Mouse (Mus musculus) neural tube, embryonic 14.5 days (tissue): ENCODE measurements around the gene H2-M10.3. TPM values are rescaled to one million over a fixed set of nuclear protein-coding genes. Genes with fewer than 3 reads are reported as not detected.
A peak's percentile ranks its signal among the peaks of the same experiment; 100 is the strongest.

Experiments
- ATAC-seq: fragments of 200-750 bp; cut with Nextera tagmentation; 2 replicates; pipeline ENCODE4 v1.8.0; 2017; ENCODE audit warnings: low read depth, mild to moderate bottlenecking, moderate TSS enrichment, moderate library complexity
- H3K27ac ChIP-seq: fragments of 300-500 bp; sonication (generic); 2 replicates; pipeline ENCODE4 v1.5.1; 2014; ENCODE audit warnings: low read depth, mild to moderate bottlenecking, control low read depth, low read length, moderate library complexity, mixed read lengths
- H3K27me3 ChIP-seq: fragments of 300-500 bp; sonication (generic); 2 replicates; pipeline ENCODE4 v1.6.1; 2014; ENCODE audit warnings: low read length; ENCODE audit not compliant: control insufficient read depth, insufficient read depth
- H3K36me3 ChIP-seq: fragments of 300-500 bp; sonication (generic); 2 replicates; pipeline ENCODE4 v1.6.1; 2014; ENCODE audit warnings: low read length, mixed read lengths; ENCODE audit not compliant: control insufficient read depth, insufficient read depth
- H3K4me1 ChIP-seq: fragments of 300-500 bp; sonication (generic); 2 replicates; pipeline ENCODE4 v1.6.1; 2014; ENCODE audit warnings: low read length; ENCODE audit not compliant: control insufficient read depth, insufficient read depth
- H3K4me2 ChIP-seq: fragments of 300-500 bp; sonication (generic); 2 replicates; pipeline ENCODE4 v1.6.1; 2014; ENCODE audit warnings: mild to moderate bottlenecking, low read depth, low read length, control low read depth
- H3K4me3 ChIP-seq: fragments of 300-500 bp; sonication (generic); 2 replicates; pipeline ENCODE4 v1.5.1; 2014; ENCODE audit warnings: low read depth, low read length, control low read depth, mixed read lengths
- H3K9ac ChIP-seq: fragments of 300-500 bp; sonication (generic); replicated peaks from 2 replicates; pipeline ENCODE4 v1.6.1; 2014; ENCODE audit warnings: low read depth, mild to moderate bottlenecking, control low read depth, low read length, mixed read lengths
- H3K9me3 ChIP-seq: fragments of 300-500 bp; sonication (generic); 2 replicates; pipeline ENCODE4 v1.6.1; 2016; ENCODE audit warnings: low read length; ENCODE audit not compliant: control insufficient read depth
- WGBS: fragments of 180-500 bp; shearing (Covaris S2); extraction: QIAGEN DNeasy Blood & Tissue Kit; methylation state at CpG from one replicate; pipeline ENCODE4 v1.1.7; 2014; 5-methylcytosine and 5-hydroxymethylcytosine counted together
- polyA plus RNA-seq: library from polyadenylated mRNA; unstranded; fragments of >200 nt; fragmentation: Nextera tagmentation; extraction: Ambion mirVana; gene quantifications from 2 replicates; pipeline ENCODE4 v1.2.1, GENCODE M21; 2014

H2-M10.3 gene
- polyA plus RNA-seq, 1 experiment from 2014 or later = not detected

DNA sequence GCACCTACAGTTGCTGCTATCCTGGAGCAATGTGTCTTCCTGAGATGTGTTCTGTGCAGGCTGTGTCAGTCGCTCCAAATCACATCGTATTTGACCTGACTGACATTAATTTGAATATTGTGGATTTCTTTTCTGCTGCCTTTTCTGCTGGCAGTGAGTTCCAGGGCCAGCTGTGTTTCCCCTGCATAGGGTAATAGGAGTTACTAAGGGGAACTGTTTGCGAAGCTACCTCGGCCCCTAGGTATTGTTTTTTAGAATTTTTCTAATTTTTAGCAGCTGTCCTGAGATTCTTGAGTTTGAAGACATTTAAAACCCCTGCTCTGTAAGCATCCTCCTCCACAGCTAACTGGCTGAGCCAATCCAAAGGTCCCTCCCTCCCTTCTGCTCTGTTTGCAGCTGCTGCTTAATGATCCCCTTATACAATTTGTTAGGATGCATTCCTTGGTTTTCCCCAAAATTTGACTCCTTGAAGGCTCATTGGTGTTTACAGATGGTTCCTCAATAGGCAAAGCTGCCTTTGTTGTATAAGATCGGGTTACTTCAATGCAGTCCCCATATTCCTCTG, 52.4 kb downstream of the H2-M10.3 start:
- Histone ChIP-seq H3K4me2 (peak overlapping the region; percentile 79), H3K9ac (peak overlapping the region; percentile 60), H3K9me3 (no peaks in the 10 kb centered on the region), H3K36me3 (no peaks in the 10 kb centered on the region), H3K4me1 (no peaks in the 10 kb centered on the region), H3K27ac (peak overlapping the region; percentile 94), H3K27me3 (no peaks in the 10 kb centered on the region), H3K4me3 (peak overlapping the region; percentile 40)
- peak; percentile 55 for ATAC-seq
- 23% methylated on average over 5 of the region's 5 CpGs for WGBS

DNA sequence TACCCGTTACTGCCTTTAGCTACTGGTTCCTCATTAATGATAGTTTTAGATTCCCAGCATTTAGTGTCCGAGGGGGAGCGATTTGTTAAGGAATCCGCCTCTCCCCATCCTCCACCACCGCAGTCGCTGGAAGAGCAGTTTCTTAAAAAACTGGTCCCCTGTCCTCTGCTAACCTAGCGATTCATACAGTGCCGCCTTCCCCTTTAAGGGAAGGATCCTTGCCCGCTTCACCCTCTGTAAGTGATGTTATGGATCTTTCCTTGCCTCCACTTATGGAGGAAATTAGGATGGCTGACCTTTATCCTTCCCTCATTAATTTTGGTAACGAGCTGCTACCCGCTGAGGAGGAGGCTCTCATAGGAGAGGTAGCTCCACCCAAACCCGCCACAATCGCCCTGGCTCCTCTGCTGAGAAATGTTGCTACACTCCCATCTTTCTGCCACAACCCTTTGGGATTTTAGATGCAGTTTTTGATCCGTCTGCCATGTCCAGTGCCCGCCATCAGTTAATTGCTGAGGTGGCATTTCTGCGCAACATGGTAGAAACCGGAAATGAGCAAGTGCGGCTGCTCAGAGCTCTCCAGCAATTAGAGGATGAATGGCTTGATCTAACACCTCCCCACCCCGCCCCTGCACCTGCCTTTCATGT, 53.1 kb downstream of the H2-M10.3 start:
- Histone ChIP-seq H3K4me1 (no peaks in the 10 kb centered on the region), H3K36me3 (no peaks in the 10 kb centered on the region), H3K9me3 (no peaks in the 10 kb centered on the region), H3K27me3 (no peaks in the 10 kb centered on the region), H3K9ac (peak overlapping the region; percentile 60), H3K4me3 (peak overlapping the region; percentile 40), H3K27ac (peak overlapping the region; percentile 94), H3K4me2 (peak overlapping the region; percentile 79)
- WGBS = 0% methylated on average over 19 of the region's 19 CpGs
- peak; percentile 95 for ATAC-seq

Other genes starting within 250 kb of the H2-M10.3 start
- gene Gm19684, start 246.7 kb downstream of the H2-M10.3 start, polyA plus RNA-seq = not detected in 2 replicates
- gene Gm7030, start 239.0 kb downstream of the H2-M10.3 start, polyA plus RNA-seq = not detected in 2 replicates
- gene Gm8909, start 199.9 kb downstream of the H2-M10.3 start, polyA plus RNA-seq = not detected in 2 replicates
- not detected in 2 replicates for gene H2-T3, start 178.1 kb downstream of the H2-M10.3 start, polyA plus RNA-seq
- gene Rpp21, start 110.3 kb downstream of the H2-M10.3 start, polyA plus RNA-seq = 132 and 170 TPM in 2 replicates
- gene Trim39, start 96.2 kb downstream of the H2-M10.3 start, polyA plus RNA-seq = 22.3 and 26.9 TPM in 2 replicates
- gene H2-M10.2, start 81.9 kb downstream of the H2-M10.3 start, polyA plus RNA-seq = 0.24 TPM in 2 replicates
- not detected in 2 replicates for gene H2-M10.1, start 42.3 kb downstream of the H2-M10.3 start, polyA plus RNA-seq
- not detected in 2 replicates for gene H2-M10.4, start 93.9 kb upstream of the H2-M10.3 start, polyA plus RNA-seq
- gene H2-M11, start 178.7 kb upstream of the H2-M10.3 start, polyA plus RNA-seq = not detected in 2 replicates